Comparison of ENCODE assay signal across 19 mouse cellular contexts in the genomic region with DNA sequence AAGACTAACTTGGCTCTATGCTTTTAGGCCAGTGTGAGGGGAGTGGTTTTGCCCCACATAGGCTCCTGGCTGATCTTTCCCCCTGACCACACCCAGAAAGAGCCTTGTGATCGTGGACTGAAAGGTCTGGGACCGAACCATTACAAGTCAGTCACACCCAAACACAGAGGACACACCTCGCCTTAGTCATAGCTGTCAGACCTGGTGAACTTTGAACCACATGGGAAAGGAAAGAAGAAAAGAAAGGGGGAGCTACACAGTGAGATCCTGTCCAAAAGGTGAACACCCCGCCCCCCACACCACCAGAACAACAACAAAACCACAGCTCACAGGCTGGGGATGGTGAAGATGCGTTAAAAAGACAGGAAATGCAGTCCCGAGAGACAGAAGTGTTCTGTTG. TPM values are rescaled to one million over a fixed set of nuclear protein-coding genes. Genes with fewer than 3 reads are reported as not detected.
A peak's percentile ranks its signal among the peaks of the same experiment; 100 is the strongest.
DNase-seq lines count a peak whose midpoint lies in the region; ATAC-seq and TF ChIP-seq lines count a peak whose summit lies in the region.
"Had no signal": no experiment of that assay in that cellular context is flagged by ENCODE, and none has a peak within 500 bp of the region (broad histone marks: within the 10 kb centered on the region; RNA-seq: fewer than 3 reads in every experiment).

No protein-coding gene starts in this region.

- no peak for ATAC-seq in embryonic facial prominence, embryonic 15.5 days (ENCODE audit: insufficient number of reproducible peaks, low FRiP score, low TSS enrichment, low read depth)
- peak; percentile 89 for ATAC-seq in stomach, postnatal 0 days (ENCODE audit: low FRiP score, low TSS enrichment)
- ATAC-seq: forebrain, embryonic 13.5 days had no signal

- no peaks in the 10 kb centered on the region for H3K4me1 ChIP-seq in embryonic facial prominence, embryonic 15.5 days
- no peaks in the 10 kb centered on the region for H3K4me1 ChIP-seq in embryonic facial prominence, embryonic 10.5 days
- H3K4me1 ChIP-seq in stomach, postnatal 0 days (replicated peaks; ENCODE audit: control insufficient read depth, insufficient read depth): no peaks in the 10 kb centered on the region
- H3K4me1 ChIP-seq: forebrain, embryonic 13.5 days; hindbrain, embryonic 12.5 days; limb, embryonic 13.5 days had no signal

- DNase-seq in embryonic facial prominence, embryonic 10.5 days (ENCODE audit: low spot score): no peak
- DNase-seq in R1 (ENCODE audit: low read depth, low spot score): peak; percentile 21
- peak; percentile 83 for DNase-seq in large intestine, adult 2 months (ENCODE audit: low read depth, low spot score)
- DNase-seq in stomach, postnatal 0 days (ENCODE audit: low spot score): peak; percentile 64
- DNase-seq in layer of hippocampus, postnatal 10 days (ENCODE audit: low spot score in 2 of 2): no peak
- DNase-seq in lung, postnatal 25 days (ENCODE audit: low spot score): no peak
- no peak for DNase-seq in cerebellum, adult 8-10 months
- DNase-seq: adrenal gland, postnatal 25 days; cerebellum, adult 9-10 months; heart, adult 11 months; kidney, adult 8-10 months; kidney, postnatal 4 days; lung, embryonic 14.5 days; retina, postnatal 1 day had no signal

- no peaks in the 10 kb centered on the region for H3K27me3 ChIP-seq in embryonic facial prominence, embryonic 15.5 days
- H3K27me3 ChIP-seq in embryonic facial prominence, embryonic 10.5 days (replicated peaks; ENCODE audit: low read depth, poor library complexity, severe bottlenecking): no peaks in the 10 kb centered on the region
- no peaks in the 10 kb centered on the region for H3K27me3 ChIP-seq in stomach, postnatal 0 days (ENCODE audit: control insufficient read depth, insufficient read depth, low read length)
- H3K27me3 ChIP-seq: forebrain, embryonic 13.5 days; hindbrain, embryonic 12.5 days; limb, embryonic 13.5 days had no signal

- H3K36me3 ChIP-seq in embryonic facial prominence, embryonic 15.5 days: peaks cover 6% of the 10 kb centered on the region; the same call in 1 of the 2 replicates
- H3K36me3 ChIP-seq in embryonic facial prominence, embryonic 10.5 days (replicated peaks): peaks cover 32% of the 10 kb centered on the region
- no peaks in the 10 kb centered on the region for H3K36me3 ChIP-seq in stomach, postnatal 0 days (ENCODE audit: control insufficient read depth, insufficient read depth, low read length)

- no peaks in the 10 kb centered on the region for H3K9me3 ChIP-seq in embryonic facial prominence, embryonic 15.5 days (replicated peaks)
- no peaks in the 10 kb centered on the region for H3K9me3 ChIP-seq in embryonic facial prominence, embryonic 10.5 days
- no peaks in the 10 kb centered on the region for H3K9me3 ChIP-seq in stomach, postnatal 0 days (ENCODE audit: control insufficient read depth, low read length)
- H3K9me3 ChIP-seq: forebrain, embryonic 13.5 days; hindbrain, embryonic 12.5 days had no signal

- 0 out of 2 replicates have a peak overlapping the region, but pooled peaks have one; percentile 34 for H3K27ac ChIP-seq in embryonic facial prominence, embryonic 15.5 days (replicated peaks)
- H3K27ac ChIP-seq in embryonic facial prominence, embryonic 10.5 days (replicated peaks): no peak overlapping the region
- H3K27ac ChIP-seq in stomach, postnatal 0 days (replicated peaks): peak overlapping the region; percentile 67
- H3K27ac ChIP-seq: forebrain, embryonic 13.5 days; hindbrain, embryonic 12.5 days; left cerebral cortex, adult 2 months; limb, embryonic 13.5 days had no signal

- TF ChIP-seq EP300 in stomach, postnatal 0 days (optimal IDR thresholded peaks at IDR 0.05): no peak

- H3K4me2 ChIP-seq in embryonic facial prominence, embryonic 15.5 days (replicated peaks): no peak overlapping the region
- no peak overlapping the region for H3K4me2 ChIP-seq in stomach, postnatal 0 days (replicated peaks; ENCODE audit: low read depth)
- H3K4me2 ChIP-seq: forebrain, embryonic 13.5 days; hindbrain, embryonic 12.5 days; limb, embryonic 13.5 days; lung, embryonic 14.5 days had no signal

- H3K9ac ChIP-seq in embryonic facial prominence, embryonic 15.5 days: no peak overlapping the region
- no peak overlapping the region for H3K9ac ChIP-seq in stomach, postnatal 0 days (ENCODE audit: low read length)
- H3K9ac ChIP-seq: forebrain, embryonic 13.5 days; hindbrain, embryonic 12.5 days; limb, embryonic 13.5 days; lung, embryonic 14.5 days had no signal

- no peak overlapping the region for H3K4me3 ChIP-seq in embryonic facial prominence, embryonic 15.5 days (replicated peaks)
- H3K4me3 ChIP-seq in embryonic facial prominence, embryonic 10.5 days: no peak overlapping the region
- H3K4me3 ChIP-seq in stomach, postnatal 0 days (ENCODE audit: low read depth, low read length): no peak overlapping the region
- H3K4me3 ChIP-seq: forebrain, embryonic 13.5 days; hindbrain, embryonic 12.5 days; left cerebral cortex, adult 2 months; limb, embryonic 13.5 days had no signal

- 76% methylated on average over 6 of the region's 6 CpGs for WGBS in embryonic facial prominence, embryonic 15.5 days
- 78% methylated on average over 6 of the region's 6 CpGs for WGBS in embryonic facial prominence, embryonic 10.5 days
- 29% methylated on average over 6 of the region's 6 CpGs for WGBS in large intestine, adult 2 months
- WGBS in stomach, postnatal 0 days: 46% methylated on average over 6 of the region's 6 CpGs

- 0 out of 2 replicates have a peak, but pooled peaks have one; percentile 20 for TF ChIP-seq CTCF in stomach, postnatal 0 days (IDR thresholded peaks at IDR 0.05; ENCODE audit: low read depth)

RNA-seq across cellular contexts. Expression of a gene that starts 14.9 kb away (rescaled TPM):
- polyA plus RNA-seq in embryonic facial prominence, embryonic 15.5 days (2015; fragmentation: Nextera tagmentation; extraction: Ambion mirVana): 41.4 and 44.7 TPM in 2 replicates
- polyA plus RNA-seq in embryonic facial prominence, embryonic 10.5 days (2016; fragmentation: Nextera tagmentation; extraction: Ambion mirVana): 57.7 and 58.1 TPM in 2 replicates
- polyA plus RNA-seq in large intestine, adult 2 months (2012; rRNA removed): 89.0 and 121 TPM in 2 replicates
- polyA plus RNA-seq in stomach, postnatal 0 days (2015; fragmentation: Nextera tagmentation; extraction: Ambion mirVana): 104 and 110 TPM in 2 replicates
- total RNA-seq in layer of hippocampus, postnatal 10 days (2021): 10 to 100 TPM; 57.9 to 63.4 TPM

Comparison
In these comparisons a context has a peak if more than half of its experiments do, and no peak if none do; other contexts are left out.
1. DNase-seq: peak in R1 (single experiment), large intestine, adult 2 months (single experiment) and stomach, postnatal 0 days (single experiment); none in embryonic facial prominence, embryonic 10.5 days (single experiment), layer of hippocampus, postnatal 10 days (0 of 2), lung, postnatal 25 days (single experiment) and cerebellum, adult 8-10 months (single experiment).